Mouse (Mus musculus): ENCODE results near the gene Rrp15. TPM values are rescaled to one million over a fixed set of nuclear protein-coding genes. Genes with fewer than 3 reads are reported as not detected.
"Not testable (repeated sequence)": the region's sequence is repeated elsewhere in the genome, so short reads cannot be mapped to it uniquely, and the experiment has no call there.

The Rrp15 gene
- total RNA-seq (2021): 10 to 100 TPM; 11.1 to 13.1 TPM

DNA sequence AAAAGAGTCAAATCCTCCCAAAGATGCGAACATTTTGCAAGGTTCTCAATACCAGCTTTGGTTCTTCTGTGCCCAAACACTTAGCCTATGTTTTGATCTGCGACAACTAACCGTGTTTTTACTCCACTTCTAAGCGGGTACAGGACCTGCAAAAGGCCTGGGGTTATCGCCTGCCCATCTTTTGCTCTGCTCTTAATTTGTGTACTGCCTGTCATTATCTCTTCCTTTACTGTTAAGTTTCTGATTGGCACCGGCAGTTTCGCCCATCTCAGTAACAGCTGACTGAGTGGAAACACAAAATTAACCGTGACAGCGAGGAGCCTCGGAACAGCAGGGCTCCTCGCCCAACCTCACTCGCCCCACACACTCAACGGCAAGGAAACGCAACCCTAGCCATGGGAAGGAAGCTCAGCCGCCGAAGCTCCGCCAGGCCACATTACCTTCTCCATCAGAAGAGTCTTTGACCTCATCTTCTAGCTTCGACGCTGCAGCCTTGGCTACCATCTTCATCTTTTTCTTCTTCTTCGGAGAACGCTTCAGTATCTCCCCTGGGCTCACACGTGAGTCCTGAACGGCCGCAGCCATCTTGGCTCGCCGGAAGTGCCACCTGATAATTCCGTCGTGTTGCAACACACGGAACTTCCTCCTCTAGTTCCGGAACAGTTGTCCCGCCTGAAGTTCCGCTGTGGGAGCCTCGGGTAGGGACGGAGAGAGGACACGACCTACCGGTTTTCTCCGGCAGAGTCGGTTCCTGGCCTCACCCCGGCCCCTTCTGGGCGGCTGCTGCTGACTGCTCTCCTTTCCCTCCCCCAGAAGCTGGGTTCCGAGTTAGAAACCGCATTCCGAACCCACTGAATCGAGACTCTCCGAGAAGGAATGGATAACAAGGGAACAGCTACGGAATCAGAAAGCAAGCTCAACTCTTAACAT lies at the start of gene Rrp15:
Gene Rrp15 (minus strand): TSS at position 635 of the 930 bp plus-strand sequence.
- intact Hi-C loops (cut with DNase I): no loop called here
- peak; percentile 90 to 93 for DNase-seq

DNA sequence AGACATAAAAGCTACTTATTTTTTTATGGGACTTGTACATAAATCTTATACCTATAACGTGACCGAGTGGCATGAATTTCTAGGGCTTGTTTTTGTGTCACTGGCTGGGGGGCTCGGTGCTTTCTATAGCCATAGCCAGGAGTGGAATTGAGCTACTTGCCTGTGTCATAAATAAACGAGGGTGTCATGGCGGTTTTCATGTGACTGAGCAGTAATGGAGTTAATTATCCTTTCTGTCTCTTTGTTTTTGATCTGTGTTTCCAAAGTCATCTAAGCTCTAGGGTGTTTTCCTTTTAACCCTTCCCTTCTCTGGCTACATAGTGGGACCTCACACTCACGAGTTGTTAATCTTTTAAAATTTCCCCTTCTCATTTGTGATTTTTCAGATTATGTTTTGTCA lies 48.8 kb upstream of the Rrp15 start:
- intact Hi-C loops (cut with DNase I): no loop called here
- DNase-seq: no peak

DNA sequence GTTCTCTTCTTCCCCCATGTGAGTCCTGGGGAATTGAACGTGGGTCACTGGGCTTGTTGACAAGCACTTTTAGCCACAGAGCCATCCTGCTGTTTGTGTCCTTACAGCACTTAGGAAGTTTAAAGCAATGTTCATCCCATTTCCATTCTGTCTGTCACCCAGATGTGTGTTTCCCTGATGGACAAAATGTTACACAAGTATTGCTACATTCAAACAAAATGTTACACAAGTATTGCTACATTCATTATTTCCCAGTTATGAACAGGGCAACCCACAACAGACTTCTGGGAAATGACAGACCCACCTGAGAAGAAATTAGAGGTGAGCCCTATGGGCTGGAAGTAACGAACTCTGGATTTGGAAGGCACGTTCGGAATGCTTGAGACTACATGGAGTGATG lies 36.2 kb upstream of the Rrp15 start:
- no peak for DNase-seq
- intact Hi-C loops (cut with DNase I): no loop called here

DNA sequence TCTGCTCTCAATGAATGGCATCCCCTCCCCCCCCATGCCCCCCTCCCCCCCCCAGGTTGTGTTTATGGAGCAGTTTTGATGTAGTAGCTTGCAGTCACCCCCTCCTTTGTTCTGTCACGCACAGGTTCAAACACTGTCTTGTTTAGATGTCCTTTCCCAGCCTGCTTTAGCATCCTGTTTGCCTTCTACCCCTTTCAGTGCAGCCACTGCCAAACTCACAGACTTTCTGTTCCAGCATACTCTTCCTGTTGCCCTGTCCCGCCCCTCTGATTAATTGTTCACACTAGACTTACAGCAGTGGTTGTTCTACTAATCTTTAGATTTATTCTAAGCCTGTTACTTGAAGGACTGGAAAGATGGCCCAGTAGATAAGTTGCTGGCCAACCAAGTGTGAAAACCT lies 31.7 kb upstream of the Rrp15 start:
- DNase-seq: peak in 1 of 2 experiments; percentile 5
- intact Hi-C loops (cut with DNase I): no loop called here

DNA sequence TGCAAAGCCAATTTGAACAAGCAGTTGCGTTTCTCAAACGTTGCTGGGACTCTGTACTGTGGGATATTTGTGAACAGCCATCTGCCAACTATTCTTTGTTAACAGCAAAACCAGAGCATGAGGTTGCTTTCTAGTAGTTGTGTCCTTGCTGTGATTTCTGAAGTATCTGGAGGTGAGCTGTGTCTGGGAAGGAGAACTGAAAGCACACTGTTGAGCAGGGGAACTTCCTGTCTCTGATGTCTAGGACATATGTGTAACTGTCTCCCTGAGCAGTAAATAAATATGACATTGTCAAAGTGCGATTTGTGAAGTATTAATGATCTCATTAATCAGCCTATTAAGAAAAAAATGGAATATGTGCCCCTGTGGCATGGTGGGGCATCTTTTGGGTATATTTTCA lies 24.0 kb upstream of the Rrp15 start:
- DNase-seq: no peak
- intact Hi-C loops (cut with DNase I): no loop called here

- intact Hi-C loops (cut with DNase I): no loop called here
- no peak for DNase-seq
Measured at GRCm38 (mm10) chr1:186772547-186773077, 23.5 kb upstream of the Rrp15 start.

- no peak for DNase-seq
- intact Hi-C loops (cut with DNase I): no loop called here
Measured at GRCm38 (mm10) chr1:186772005-186772404, 22.8 kb upstream of the Rrp15 start.

GRCm38 (mm10) chr1:186770659-186771058 lies 21.5 kb upstream of the Rrp15 start:
- intact Hi-C loops (cut with DNase I): no loop called here
- no peak for DNase-seq

DNA sequence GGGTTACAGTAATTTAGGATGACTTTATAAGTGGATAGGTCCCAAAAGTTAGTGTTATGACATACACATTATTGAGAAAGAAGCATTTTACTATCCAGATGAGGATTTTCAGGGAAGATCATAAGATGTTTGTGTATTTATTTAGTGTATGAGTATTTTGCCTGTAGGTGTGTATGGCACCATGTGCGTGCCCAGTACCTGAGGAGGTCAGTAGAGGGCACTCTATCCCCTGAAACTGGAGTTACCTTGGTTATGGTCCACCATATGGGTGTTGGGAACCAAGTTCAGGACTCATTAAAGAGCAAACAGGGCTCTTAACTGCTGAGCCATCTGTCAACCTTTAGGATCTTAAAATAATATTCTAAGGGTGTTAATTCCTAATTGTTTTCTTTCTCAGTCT lies 19.2 kb upstream of the Rrp15 start:
- no peak for DNase-seq
- intact Hi-C loops (cut with DNase I): no loop called here

DNA sequence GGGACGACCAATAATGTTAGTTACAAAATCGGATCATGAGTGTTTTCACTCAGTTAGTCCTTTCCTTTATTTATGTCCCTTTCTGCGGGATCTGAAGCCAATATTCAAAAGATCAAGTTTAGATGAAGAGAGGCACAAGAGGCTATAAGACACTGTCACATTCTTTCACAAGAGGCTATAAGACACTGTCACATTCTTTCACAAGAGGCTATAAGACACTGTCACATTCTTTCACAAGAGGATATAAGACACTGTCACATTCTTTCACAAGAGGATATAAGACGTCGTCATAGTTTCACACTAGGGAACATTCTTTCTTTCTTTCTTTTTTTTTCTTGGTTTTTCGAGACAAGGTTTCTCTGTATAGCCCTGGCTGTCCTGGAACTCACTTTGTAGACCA lies 14.3 kb upstream of the Rrp15 start:
- intact Hi-C loops (cut with DNase I); DNase-seq: not testable (repeated sequence)

GRCm38 (mm10) chr1:186749675-186750283 lies 621 bp upstream of the Rrp15 start:
- intact Hi-C loops (cut with DNase I): no loop called here
- no peak for DNase-seq

DNA sequence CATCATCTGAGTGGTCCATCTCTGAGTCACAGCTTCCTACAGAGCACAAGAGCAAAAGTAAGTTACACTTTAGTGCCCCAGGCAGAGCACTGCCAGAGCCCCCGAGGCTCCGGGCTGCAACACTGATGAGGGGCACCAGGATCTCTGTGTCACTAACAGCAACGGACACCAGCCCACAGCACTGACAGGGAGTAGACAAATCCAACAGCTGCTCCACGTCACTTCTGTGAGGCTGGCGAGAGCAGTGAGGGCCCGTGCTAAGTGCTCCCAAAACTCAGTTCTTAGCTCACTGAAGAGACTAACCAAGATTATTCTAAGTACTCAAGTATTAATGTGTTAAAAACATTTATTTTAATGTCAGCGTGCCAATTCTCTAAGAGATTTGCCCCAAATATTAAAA lies 9.3 kb downstream of the Rrp15 start:
- DNase-seq: no peak
- intact Hi-C loops (cut with DNase I): no loop called here

- intact Hi-C loops (cut with DNase I): no loop called here
- DNase-seq: no peak
Measured at GRCm38 (mm10) chr1:186735537-186735936, 13.6 kb downstream of the Rrp15 start.

- DNase-seq: no peak
- intact Hi-C loops (cut with DNase I): no loop called here
Measured at GRCm38 (mm10) chr1:186733052-186733451, 16.1 kb downstream of the Rrp15 start.

GRCm38 (mm10) chr1:186728778-186729177 lies 20.4 kb downstream of the Rrp15 start:
- intact Hi-C loops (cut with DNase I): no loop called here
- DNase-seq: no peak

DNA sequence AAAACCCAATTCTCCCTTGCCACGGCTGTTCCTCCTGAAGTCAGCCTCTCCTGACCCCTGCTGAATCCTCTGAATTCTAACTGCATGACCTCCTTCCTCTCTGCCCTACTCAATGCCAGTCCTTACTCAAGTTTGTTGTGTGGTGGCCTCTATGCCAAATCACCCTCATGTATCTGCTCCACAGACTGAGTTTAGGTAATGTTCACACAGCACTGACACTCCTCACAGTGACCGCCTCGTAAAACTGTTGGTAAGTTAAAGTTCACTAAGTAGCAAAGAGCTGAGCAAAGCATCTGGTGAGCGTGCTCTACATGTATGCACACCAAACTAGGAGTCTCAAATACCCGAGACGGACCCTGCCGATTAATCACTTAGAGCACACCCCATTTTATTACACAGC lies 23.0 kb downstream of the Rrp15 start:
- intact Hi-C loops (cut with DNase I): no loop called here
- no peak for DNase-seq

- intact Hi-C loops (cut with DNase I): loop anchor here (1.0 to 2.0 kb wide), 2 partner anchors 967 to 1040 kb away; no protein-coding TSS in a partner anchor
- DNase-seq: no peak
Measured at GRCm38 (mm10) chr1:186722299-186722698, 26.9 kb downstream of the Rrp15 start.

DNA sequence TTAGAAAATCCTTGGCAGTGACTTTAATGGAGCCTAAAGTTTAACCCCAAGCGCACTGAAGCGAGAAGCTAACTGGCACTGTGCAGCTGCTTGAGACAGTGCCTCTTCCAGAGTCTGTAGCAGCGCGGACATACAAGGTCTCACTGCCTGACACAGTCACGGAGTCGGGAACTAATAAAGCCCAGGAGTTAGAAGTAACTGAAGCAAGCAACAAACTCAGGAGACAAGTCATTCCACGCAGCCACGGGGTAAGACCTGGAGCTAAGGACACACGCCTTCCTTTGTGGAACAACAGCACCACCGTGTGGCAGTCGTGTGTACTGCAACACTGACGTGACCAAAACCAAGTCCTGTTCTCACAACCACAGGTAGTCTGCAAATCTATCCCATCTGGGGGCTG lies 27.3 kb downstream of the Rrp15 start:
- peak; percentile 83 to 91 for DNase-seq
- intact Hi-C loops (cut with DNase I): loop anchor here (1.0 to 2.0 kb wide), 3 partner anchors 967 to 1176 kb away; no protein-coding TSS in a partner anchor

DNA sequence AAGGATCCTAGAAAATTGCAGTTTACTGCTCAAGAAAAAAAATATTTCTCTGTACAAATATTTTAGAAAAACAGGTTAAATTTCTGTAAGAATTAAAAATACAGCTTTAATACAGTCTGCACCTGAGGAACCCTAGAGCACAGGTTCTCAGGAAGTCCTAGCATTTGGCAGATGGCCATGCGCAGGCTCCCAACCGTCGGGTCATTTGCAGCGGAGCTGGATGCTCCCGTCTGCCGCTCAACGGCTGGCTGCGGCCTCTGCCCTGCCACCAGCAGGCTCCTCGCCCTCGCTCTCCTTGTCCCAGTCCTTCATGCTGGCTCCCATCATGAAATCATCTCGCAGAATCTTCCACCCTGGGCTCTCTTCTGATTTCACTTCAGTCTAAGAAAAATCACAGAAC lies 28.0 kb downstream of the Rrp15 start:
- DNase-seq: no peak
- intact Hi-C loops (cut with DNase I): loop anchor here (1.0 kb wide), 1 partner anchor 1175 kb away; no protein-coding TSS in a partner anchor

GRCm38 (mm10) chr1:186719708-186720107 lies 29.4 kb downstream of the Rrp15 start:
- DNase-seq: no peak
- intact Hi-C loops (cut with DNase I): loop anchor here (5.0 to 10.0 kb wide), 2 partner anchors 327 to 705 kb away; no protein-coding TSS in a partner anchor

DNA sequence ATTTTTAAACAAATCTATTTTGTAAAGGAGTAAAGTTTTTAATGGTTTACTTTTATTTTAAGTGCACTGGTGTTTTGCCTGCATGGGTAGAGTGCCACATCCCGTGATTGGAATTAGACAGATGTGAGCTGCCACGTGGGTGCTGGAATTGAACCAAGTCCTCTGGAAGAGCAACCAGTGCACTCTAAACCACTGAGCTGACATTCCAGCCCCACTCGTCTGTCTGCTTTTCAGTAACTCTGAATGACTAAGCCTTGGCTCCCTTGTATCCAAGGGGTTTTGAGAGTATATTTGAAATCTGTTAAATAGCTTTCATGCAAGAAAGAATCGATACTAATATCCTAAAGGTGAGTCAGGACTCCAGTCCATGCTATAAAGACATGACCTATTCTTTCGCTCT lies 30.3 kb downstream of the Rrp15 start:
- peak; percentile 35 to 43 for DNase-seq
- intact Hi-C loops (cut with DNase I): loop anchor here (5.0 to 10.0 kb wide), 2 partner anchors 327 to 704 kb away; no protein-coding TSS in a partner anchor

Measured in heart, postnatal 10 days (tissue).